Mouse (Mus musculus): Measurements from ENCODE around the gene Dtymk.
"Not testable (repeated sequence)": the region's sequence is repeated elsewhere in the genome, so short reads cannot be mapped to it uniquely, and the experiment has no call there.

Gene Dtymk

GRCm38 (mm10) chr1:93801741-93802238, at the start of gene Dtymk:
Gene Dtymk (minus strand): TSS chr1:93801934.
- DNase-seq (ENCODE audit: low spot score in 2 of 2), result peak; percentile 92 to 93

- not testable (repeated sequence) for DNase-seq (ENCODE audit: low spot score in 2 of 2)
Observed at GRCm38 (mm10) chr1:93845766-93846366, 44.1 kb upstream of the Dtymk start.

- not testable (repeated sequence) for DNase-seq (ENCODE audit: low spot score in 2 of 2)
Observed at GRCm38 (mm10) chr1:93838569-93838968, 36.8 kb upstream of the Dtymk start.

- DNase-seq (ENCODE audit: low spot score in 2 of 2), result no peak
Observed at GRCm38 (mm10) chr1:93837335-93837734, 35.6 kb upstream of the Dtymk start.

GRCm38 (mm10) chr1:93836532-93836913, 34.8 kb upstream of the Dtymk start:
- DNase-seq (ENCODE audit: low spot score in 2 of 2), result no peak

GRCm38 (mm10) chr1:93835876-93836531, 34.3 kb upstream of the Dtymk start:
- no peak for DNase-seq (ENCODE audit: low spot score in 2 of 2)

- no peak for DNase-seq (ENCODE audit: low spot score in 2 of 2)
Observed at GRCm38 (mm10) chr1:93835211-93835610, 33.5 kb upstream of the Dtymk start.

GRCm38 (mm10) chr1:93834671-93835150, 33.0 kb upstream of the Dtymk start:
- DNase-seq (ENCODE audit: low spot score in 2 of 2), result no peak

- not testable (repeated sequence) for DNase-seq (ENCODE audit: low spot score in 2 of 2)
Observed at GRCm38 (mm10) chr1:93832754-93833360, 31.1 kb upstream of the Dtymk start.

GRCm38 (mm10) chr1:93826540-93826835, 24.8 kb upstream of the Dtymk start:
- DNase-seq (ENCODE audit: low spot score in 2 of 2), result no peak

- no peak for DNase-seq (ENCODE audit: low spot score in 2 of 2)
Observed at GRCm38 (mm10) chr1:93825771-93826539, 24.2 kb upstream of the Dtymk start.

GRCm38 (mm10) chr1:93825105-93825674, 23.5 kb upstream of the Dtymk start:
- peak; percentile 95 to 96 for DNase-seq (ENCODE audit: low spot score in 2 of 2)

- no peak for DNase-seq (ENCODE audit: low spot score in 2 of 2)
Observed at GRCm38 (mm10) chr1:93824609-93825008, 22.9 kb upstream of the Dtymk start, which contains the start of gene D2hgdh. Gene D2hgdh (plus strand): TSS chr1:93824909.

- DNase-seq (ENCODE audit: low spot score in 2 of 2), result no peak
Observed at GRCm38 (mm10) chr1:93823796-93824495, 22.2 kb upstream of the Dtymk start.

GRCm38 (mm10) chr1:93818722-93819121, 17.0 kb upstream of the Dtymk start:
- no peak for DNase-seq (ENCODE audit: low spot score in 2 of 2)

- no peak for DNase-seq (ENCODE audit: low spot score in 2 of 2)
Observed at GRCm38 (mm10) chr1:93817823-93818532, 16.2 kb upstream of the Dtymk start.

- DNase-seq (ENCODE audit: low spot score in 2 of 2), result no peak
Observed at GRCm38 (mm10) chr1:93811495-93812039, 9.8 kb upstream of the Dtymk start.

GRCm38 (mm10) chr1:93810011-93810410, 8.3 kb upstream of the Dtymk start:
- no peak for DNase-seq (ENCODE audit: low spot score in 2 of 2)

- DNase-seq (ENCODE audit: low spot score in 2 of 2), result no peak
Observed at GRCm38 (mm10) chr1:93808871-93809270, 7.1 kb upstream of the Dtymk start.
